Mouse (Mus musculus): ENCODE results near the gene Gstm4.

Gene Gstm4

DNA sequence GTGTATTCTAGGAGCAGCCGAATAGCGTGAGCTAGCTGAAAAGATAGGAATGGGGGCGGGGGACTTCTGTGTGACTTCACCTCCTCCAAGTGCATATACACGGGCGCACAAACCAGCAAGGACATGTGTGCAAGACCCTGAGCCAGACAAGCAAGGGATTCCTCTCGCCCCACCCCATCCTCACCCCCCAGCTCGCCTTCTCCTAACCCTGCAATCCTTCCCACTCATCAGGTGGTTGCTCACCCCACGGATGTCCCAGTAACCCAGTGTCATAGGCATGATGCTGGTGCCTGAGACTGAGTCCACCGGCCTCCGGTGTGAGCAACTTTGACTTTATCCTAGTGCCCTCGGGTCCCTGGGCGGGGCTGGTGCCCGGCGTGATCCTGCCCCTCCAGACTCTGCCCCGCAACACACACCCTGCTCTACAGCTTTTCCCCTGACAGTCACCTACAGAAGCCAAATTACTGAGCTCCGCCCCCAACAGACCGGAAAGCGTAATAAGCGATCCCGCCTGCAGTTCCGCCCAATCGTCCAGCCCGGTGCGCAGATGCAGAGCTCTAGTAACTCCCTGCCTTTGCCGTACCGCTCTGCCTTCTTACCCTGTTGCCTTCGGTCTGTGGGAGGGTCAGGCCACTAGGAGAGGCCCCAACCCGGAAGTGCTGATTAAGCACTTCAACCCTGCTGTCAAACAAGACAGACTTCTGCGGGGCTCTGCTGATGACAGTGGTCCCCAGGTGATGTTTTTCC is at the start of gene Gstm4:
Gene Gstm4, minus strand, starts transcription at position 501 of the 747 bp plus-strand sequence.
- DNase-seq (ENCODE audit: low spot score) = peak; percentile 86

- no peak for DNase-seq (ENCODE audit: low spot score)
Observed at GRCm38 (mm10) chr3:108094146-108094545, 49.5 kb upstream of the Gstm4 start.

DNA sequence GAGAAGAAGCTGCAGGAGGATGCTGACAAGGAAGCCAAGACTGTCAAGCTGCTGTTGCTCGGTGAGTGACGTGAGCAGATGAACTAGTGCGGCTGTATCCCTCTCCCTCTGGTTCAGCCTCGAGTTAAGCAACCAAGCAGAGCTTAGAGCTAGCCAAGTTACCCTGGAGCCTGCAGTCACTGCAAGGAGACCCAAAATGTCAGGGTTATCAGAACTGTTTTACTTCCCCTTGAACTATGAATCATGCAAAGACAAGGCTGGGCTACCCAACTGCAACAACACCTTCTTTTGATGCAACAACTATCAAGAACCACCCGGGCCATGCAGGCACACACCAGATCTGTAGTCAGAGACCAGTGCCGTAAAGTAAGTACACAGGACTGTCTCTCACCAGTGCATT is 48.6 kb upstream of the Gstm4 start:
- no peak for DNase-seq (ENCODE audit: low spot score)

DNA sequence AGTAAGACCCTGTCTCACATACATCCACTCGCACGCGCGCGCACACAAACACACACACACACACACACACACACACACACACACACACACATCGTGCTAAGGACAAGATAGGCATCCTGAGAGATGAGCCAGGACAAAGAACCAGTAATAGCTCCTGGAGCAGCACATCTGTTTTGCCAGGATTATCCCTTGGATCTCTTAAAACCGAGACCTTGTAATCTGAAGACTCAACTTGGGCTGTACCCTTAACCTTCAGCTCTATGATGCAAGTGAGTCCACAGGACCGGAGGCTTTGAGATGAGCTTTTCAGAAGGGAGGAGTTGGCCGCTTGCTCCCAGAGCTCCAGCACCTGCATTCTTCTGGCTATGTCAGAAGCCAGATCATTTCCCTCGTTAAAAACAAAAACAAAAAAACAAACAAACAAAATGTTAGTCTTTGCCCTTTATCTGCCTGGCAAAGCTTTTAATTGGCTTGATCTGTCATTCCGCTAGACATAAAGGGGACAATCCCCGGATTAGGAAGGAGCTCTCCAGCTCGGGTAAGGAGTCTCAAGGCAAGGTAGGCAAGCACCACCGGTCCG is 47.9 kb upstream of the Gstm4 start, which contains the start of gene Gnat2:
Gene Gnat2, plus strand, starts transcription at position 254 of the 580 bp plus-strand sequence.
- DNase-seq (ENCODE audit: low spot score) = no peak

DNA sequence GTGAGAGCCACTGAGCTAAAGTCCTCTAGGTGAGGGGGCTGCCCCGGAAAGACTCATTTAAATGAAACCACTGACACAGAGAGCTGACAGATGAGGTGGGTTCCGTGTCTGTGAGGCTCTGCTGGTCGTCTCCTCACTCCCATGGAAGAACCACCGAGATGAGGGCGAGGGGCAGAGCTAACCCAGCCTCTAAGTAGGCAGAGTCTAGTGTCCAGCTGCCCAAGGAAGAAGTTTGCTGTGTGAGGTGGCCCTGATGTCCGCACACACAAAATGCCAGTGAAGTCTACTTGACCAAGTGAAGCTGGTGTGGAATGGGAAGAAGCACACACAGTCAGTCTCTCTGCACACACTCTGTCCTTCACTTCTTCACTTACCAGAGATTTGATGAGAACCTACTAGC is 47.3 kb upstream of the Gstm4 start:
- no peak for DNase-seq (ENCODE audit: low spot score)

- no peak for DNase-seq (ENCODE audit: low spot score)
Observed at GRCm38 (mm10) chr3:108090561-108090960, 45.9 kb upstream of the Gstm4 start.

DNA sequence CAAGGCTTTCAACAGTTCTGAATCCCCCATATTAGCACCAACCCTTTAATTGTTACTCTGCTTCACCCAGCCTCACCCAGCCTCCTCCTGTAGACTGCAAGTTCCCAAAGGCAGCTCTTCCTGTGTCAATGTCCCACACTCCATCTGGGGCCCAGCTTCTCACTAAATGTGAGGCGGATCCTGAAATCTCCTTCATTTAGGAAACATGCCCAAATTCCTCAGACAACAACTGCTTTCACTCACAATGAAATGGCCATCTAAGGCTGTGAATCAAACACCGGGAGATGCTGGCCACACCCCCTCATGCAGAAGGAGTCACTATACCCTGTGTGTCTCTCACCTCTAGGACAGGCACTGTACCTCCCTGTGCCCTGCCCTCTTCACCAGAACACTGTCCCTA is 45.2 kb upstream of the Gstm4 start:
- no peak for DNase-seq (ENCODE audit: low spot score)

- DNase-seq (ENCODE audit: low spot score) = no peak
Observed at GRCm38 (mm10) chr3:108088842-108089380, 44.2 kb upstream of the Gstm4 start.

GRCm38 (mm10) chr3:108087329-108087728 is 42.6 kb upstream of the Gstm4 start:
- no peak for DNase-seq (ENCODE audit: low spot score)

DNA sequence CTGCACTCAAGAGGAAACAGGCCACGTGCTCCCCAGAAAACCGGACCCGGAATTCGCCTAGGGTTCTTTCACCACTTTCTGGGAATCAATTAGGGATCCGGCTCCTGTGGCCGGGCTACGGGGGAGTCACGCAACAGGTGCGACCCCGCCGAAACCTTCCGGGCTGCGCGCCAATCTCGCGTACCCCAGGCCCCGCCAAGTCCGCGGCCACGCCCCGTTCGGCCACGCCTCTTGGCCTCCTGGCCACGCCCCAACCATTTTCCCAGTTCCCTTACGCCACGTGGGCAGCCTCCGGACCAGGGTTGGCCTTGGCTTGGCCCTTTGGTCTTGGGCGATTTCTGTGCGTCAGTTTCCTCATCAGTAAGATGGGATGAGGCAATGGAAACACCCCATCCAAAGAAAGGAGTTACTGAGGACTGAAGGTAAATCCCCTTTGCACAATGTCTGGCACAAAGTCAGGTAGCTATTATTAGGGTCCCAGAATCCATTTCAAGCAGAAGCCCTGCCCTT is 41.8 kb upstream of the Gstm4 start, which contains the start of gene Ampd2:
Gene Ampd2, minus strand, starts transcription at position 182 of the 510 bp plus-strand sequence.
- DNase-seq (ENCODE audit: low spot score) = peak; percentile 96

DNA sequence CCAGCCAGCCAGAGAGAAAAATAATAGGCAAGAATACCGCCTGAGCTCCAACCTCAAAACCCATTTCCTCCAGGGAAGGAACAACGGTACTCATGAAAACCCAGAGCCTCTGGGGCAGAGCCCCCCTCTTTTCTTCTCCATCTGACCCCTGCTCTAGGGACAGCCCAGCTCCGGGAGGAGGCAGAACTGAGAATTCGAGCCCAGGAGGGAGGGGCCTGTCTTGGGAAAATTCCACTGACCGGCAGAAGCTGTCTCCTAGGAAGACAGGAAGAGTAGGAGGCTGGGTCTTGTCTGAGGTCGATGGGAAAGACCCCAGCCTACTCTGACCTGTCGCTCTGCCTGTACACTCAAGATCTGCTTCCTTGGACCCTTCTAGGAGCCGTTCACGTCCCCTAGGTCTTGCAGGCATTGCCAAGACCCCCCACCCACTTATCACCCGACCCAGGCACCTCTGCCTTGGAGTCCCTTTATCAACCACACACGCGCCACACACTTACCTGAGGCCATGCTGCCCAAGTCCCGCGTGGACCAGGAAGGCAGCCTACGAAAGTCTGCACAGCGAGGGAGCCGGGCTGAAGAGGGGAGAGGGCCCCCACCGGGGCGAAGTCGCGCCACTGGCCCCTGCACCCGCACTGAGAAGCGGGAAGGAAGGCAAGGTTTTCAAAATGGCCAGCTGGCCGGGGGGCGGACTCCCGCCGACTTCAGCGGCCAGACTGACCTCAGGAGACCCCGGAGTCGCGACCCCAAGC is 41.2 kb upstream of the Gstm4 start:
- DNase-seq (ENCODE audit: low spot score) = peak; percentile 82

DNA sequence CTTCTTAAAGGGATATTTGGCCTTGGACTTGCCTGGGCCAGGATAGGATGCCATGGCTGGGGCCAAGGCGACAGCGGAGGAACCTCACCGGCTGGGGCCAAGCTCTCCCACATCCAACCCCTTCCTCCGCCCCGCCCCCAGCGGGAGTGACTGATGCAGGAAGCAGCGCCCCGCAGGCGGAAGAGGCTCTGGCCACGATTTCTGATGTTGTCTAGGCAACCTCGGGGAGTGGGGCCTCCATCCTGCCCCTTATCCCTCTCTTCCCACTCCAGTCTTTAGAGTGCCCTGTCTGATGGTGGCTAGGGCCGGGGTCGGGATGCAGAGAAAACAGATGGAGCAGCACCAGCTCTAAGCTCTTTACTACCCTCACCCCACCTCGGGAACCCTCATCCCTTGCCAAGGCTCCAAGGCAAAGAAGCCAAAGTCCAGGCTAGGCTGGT is 40.6 kb upstream of the Gstm4 start:
- DNase-seq (ENCODE audit: low spot score) = peak; percentile 96

GRCm38 (mm10) chr3:108084767-108085270 is 40.1 kb upstream of the Gstm4 start:
- DNase-seq (ENCODE audit: low spot score) = no peak

DNA sequence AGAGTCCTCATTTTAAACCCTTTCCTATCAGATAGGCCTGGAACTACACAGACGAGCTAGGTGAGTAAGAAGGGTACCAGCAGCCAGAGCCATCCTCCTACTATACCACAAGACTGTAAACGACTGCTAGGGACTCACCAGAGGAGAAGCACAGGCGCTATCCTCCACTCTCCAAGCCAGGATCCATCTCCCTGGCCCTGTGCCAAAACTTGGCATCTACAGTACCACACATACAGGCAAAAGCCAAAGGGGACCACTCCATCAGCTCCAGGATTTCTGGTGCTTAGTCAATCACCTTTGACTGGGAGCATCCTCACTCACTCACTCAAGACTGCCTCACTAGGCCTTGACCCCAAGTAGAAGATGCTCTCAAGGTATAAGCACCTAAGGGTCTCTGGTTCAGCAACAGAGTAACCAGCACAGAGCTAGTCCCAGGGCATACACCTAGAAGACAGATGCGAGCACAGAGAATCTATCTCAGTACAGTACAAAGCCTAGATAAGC is 39.3 kb upstream of the Gstm4 start:
- no peak for DNase-seq (ENCODE audit: low spot score)

GRCm38 (mm10) chr3:108083161-108083560 is 38.5 kb upstream of the Gstm4 start:
- DNase-seq (ENCODE audit: low spot score) = no peak

DNA sequence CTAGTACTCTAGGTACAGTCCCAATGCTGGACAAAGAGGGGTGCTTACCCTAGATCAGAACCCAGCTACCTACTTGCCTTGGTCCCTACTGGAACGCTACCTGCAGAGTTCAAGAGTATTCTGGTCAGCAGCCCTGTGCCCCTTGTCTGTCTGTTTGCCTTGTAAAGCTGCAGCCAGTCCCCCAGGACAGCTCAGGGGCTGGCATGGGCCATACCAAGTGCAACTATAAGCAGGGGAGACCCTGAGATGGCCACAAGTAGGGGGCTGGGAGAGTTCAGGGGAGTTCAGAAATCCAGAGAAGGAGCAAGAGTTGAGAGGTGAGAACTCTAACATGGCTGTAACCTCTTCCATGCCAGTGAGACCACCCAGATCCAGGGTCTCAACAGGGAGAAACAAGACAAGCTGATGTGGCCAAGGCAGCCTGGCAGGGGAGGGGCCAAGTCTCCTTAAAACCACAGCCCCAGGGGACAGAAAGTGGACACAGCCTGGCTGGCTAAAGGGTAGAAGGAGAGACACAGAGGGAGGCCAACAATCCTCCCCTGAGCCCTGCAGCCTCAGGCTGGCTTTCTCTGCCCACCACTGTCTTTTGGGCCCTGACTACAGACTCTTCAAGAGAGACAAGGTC is 37.7 kb upstream of the Gstm4 start:
- DNase-seq (ENCODE audit: low spot score) = no peak

- no peak for DNase-seq (ENCODE audit: low spot score)
Observed at GRCm38 (mm10) chr3:108081681-108082080, 37.0 kb upstream of the Gstm4 start.

DNA sequence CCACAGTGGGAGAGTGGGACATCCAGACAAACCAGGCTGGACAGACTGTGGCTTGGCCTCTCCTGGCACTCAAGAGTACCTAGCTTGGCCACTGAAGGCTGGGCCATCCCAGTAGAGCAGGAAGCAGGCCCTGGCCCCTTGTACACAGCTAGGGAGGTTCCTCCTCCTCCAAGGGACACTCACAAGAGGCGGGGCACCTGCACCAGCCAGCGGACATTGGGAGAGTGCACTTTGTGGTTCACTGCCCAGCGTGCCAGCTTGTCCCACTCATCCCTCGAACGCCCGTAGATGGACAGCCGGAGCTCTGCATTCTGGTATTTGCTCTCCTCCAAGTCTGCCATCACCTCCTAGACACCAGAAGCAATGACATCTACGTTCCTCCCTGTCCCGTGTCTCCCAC is 32.1 kb upstream of the Gstm4 start:
- no peak for DNase-seq (ENCODE audit: low spot score)

DNA sequence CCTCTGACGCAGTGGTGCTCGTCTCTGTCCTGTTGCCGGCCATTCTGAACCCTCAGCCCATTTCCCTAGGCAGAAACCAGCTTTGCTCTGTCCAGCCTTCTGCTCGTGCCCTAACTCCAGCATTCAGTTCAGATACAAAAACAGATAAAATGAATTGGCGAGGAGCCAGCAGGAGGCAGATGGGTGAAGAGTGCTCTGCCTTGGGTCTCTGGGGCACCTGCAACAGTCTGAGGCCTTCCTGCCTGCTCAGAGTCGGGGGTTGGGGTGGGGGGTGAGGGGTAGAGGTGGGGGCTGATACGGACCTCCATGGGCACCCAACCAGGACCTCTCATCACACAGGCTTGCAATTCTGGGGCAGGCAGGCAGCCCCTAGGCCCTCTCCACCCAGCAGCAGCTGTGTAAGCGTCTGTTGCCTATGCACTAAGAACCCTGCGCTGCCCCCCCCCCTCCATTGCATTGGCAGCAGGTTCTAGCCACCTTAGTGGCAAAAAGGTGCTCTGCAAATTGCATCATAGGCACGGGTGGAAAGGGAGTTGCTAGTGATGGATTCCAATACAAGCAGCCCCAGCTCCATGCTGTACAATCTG is 28.4 kb upstream of the Gstm4 start:
- no peak for DNase-seq (ENCODE audit: low spot score)

GRCm38 (mm10) chr3:108070295-108071293 is 25.9 kb upstream of the Gstm4 start:
- peak; percentile 84 for DNase-seq (ENCODE audit: low spot score)

Data from testis, postnatal 10 days (tissue).